Mouse (Mus musculus) cerebellum, adult 2 months (tissue): ENCODE measurements at regions not wholly inside any gene's neighbourhood (a gene's known extent, or its start where the extent isn't known, plus 50 kb on each side); places are given as distances from the start of the nearest gene placed in this dataset.

Experiments used
- DNase-seq, 2 experiments: peaks; one replicate each; pipeline ENCODE4 v3.0.0; 2021
- H3K27ac ChIP-seq: fragments of 200-500 bp; 2 replicates; pipeline ENCODE4 v1.5.1; 2012; ENCODE audit warnings: low read length, control low read depth, inconsistent platforms; ENCODE audit not compliant: insufficient read depth
- H3K27me3 ChIP-seq: fragments of 200-500 bp; 2 replicates; pipeline ENCODE4 v1.6.1; 2012; ENCODE audit warnings: inconsistent platforms, mild to moderate bottlenecking, low read length, moderate library complexity; ENCODE audit not compliant: control insufficient read depth, insufficient read depth
- H3K4me1 ChIP-seq: fragments of 200-500 bp; 2 replicates; pipeline ENCODE4 v1.6.1; 2011; ENCODE audit warnings: low read length; ENCODE audit not compliant: control insufficient read depth, insufficient read depth
- H3K4me3 ChIP-seq: fragments of 200-500 bp; replicated peaks from 2 replicates; pipeline ENCODE3; 2011; ENCODE audit warnings: mild to moderate bottlenecking, low read depth, low read length, control low read depth; ENCODE audit not compliant: insufficient read depth
- CTCF ChIP-seq: fragments of 200-500 bp; IDR thresholded peaks from 2 replicates; pipeline ENCODE4 v1.5.1; 2011; ENCODE audit warnings: low read depth, mild to moderate bottlenecking, control low read depth, low read length, moderate library complexity, borderline replicate concordance; ENCODE audit not compliant: insufficient read depth
- POLR2A ChIP-seq: fragments of 200-500 bp; IDR thresholded peaks from 2 replicates; pipeline ENCODE4 v1.6.1; 2011; ENCODE audit warnings: low read length, control low read depth, borderline replicate concordance; ENCODE audit not compliant: insufficient read depth
- WGBS: fragments of 180-500 bp; shearing (Covaris S2); methylation state at CpG from one replicate; pipeline ENCODE4 v1.1.7; 2018; 5-methylcytosine and 5-hydroxymethylcytosine counted together

- Histone ChIP-seq H3K4me1 (no peaks in the 10 kb centered on the region), H3K27me3 (no peaks in the 10 kb centered on the region), H3K27ac (no peak overlapping the region), H3K4me3 (no peak overlapping the region)
- no peak for DNase-seq
- no peak for TF ChIP-seq POLR2A
- WGBS, result 55% methylated on average over 5 of the region's 5 CpGs
These were observed 262.5 kb downstream of the Myh15 start for GRCm38 (mm10) chr16:49319774-49320173.

GRCm38 (mm10) chr16:49321951-49322350 lies 264.7 kb downstream of the Myh15 start:
- Histone ChIP-seq H3K4me3 (no peak overlapping the region), H3K4me1 (no peaks in the 10 kb centered on the region), H3K27me3 (no peaks in the 10 kb centered on the region), H3K27ac (no peak overlapping the region)
- no peak for DNase-seq
- TF ChIP-seq CTCF, result 0 out of 2 replicates have a peak, but pooled peaks have one; percentile 5
- TF ChIP-seq POLR2A, result no peak
- WGBS, result 100% methylated on average over 1 of the region's 1 CpGs

GRCm38 (mm10) chr16:49330725-49331386 lies 273.6 kb downstream of the Myh15 start:
- Histone ChIP-seq H3K27ac (no peak overlapping the region), H3K27me3 (no peaks in the 10 kb centered on the region), H3K4me3 (no peak overlapping the region), H3K4me1 (no peaks in the 10 kb centered on the region)
- TF ChIP-seq POLR2A, result no peak
- no peak for TF ChIP-seq CTCF
- no peak for DNase-seq
- 91% methylated on average over 5 of the region's 5 CpGs for WGBS

- Histone ChIP-seq H3K4me3 (no peak overlapping the region), H3K27me3 (no peaks in the 10 kb centered on the region), H3K27ac (no peak overlapping the region), H3K4me1 (no peaks in the 10 kb centered on the region)
- peak in 1 of 2 experiments; percentile 22 for DNase-seq
- WGBS, result 28% methylated on average over 5 of the region's 5 CpGs
- TF ChIP-seq CTCF (no peak), POLR2A (no peak)
These were observed 274.9 kb downstream of the Myh15 start for GRCm38 (mm10) chr16:49332107-49332722.

- WGBS, result 4% methylated on average over 2 of the region's 2 CpGs
- H3K4me1 ChIP-seq, result no peaks in the 10 kb centered on the region
- H3K27me3 ChIP-seq, result no peaks in the 10 kb centered on the region
- peak in 1 of 2 experiments; percentile 28 for DNase-seq
- no peak overlapping the region for H3K4me3 ChIP-seq
- H3K27ac ChIP-seq, result no peak overlapping the region
- TF ChIP-seq POLR2A, result no peak
- no peak for TF ChIP-seq CTCF
These were observed 278.6 kb downstream of the Myh15 start for GRCm38 (mm10) chr16:49335916-49336315.

GRCm38 (mm10) chr16:49337948-49338347 lies 280.7 kb downstream of the Myh15 start:
- Histone ChIP-seq H3K4me1 (no peaks in the 10 kb centered on the region), H3K27me3 (no peaks in the 10 kb centered on the region), H3K4me3 (no peak overlapping the region), H3K27ac (no peak overlapping the region)
- no peak for DNase-seq
- WGBS, result 95% methylated on average over 1 of the region's 1 CpGs
- TF ChIP-seq CTCF (no peak), POLR2A (no peak)

- TF ChIP-seq CTCF (no peak), POLR2A (no peak)
- WGBS, result 61% methylated on average over 3 of the region's 3 CpGs
These were observed 301.1 kb downstream of the Myh15 start for GRCm38 (mm10) chr16:49358404-49358803.

GRCm38 (mm10) chr16:49361731-49362130 lies 304.4 kb downstream of the Myh15 start:
- H3K4me1 ChIP-seq, result no peaks in the 10 kb centered on the region
- H3K27ac ChIP-seq, result no peak overlapping the region
- no peak overlapping the region for H3K4me3 ChIP-seq
- H3K27me3 ChIP-seq, result no peaks in the 10 kb centered on the region
- DNase-seq, result no peak
- 80% methylated on average over 1 of the region's 1 CpGs for WGBS
- TF ChIP-seq CTCF (no peak), POLR2A (no peak)

More at GRCm38 (mm10) chr16:49358404-49358803, 301.1 kb downstream of the Myh15 start:
- H3K27me3 ChIP-seq, result no peaks in the 10 kb centered on the region
- no peak for DNase-seq
- no peak overlapping the region for H3K27ac ChIP-seq
- H3K4me1 ChIP-seq, result no peaks in the 10 kb centered on the region
- no peak overlapping the region for H3K4me3 ChIP-seq
